Comparison of ENCODE assay signal across 20 mouse cellular contexts in genomic region chr1:127340296-127340695, GRCm38 (mm10).
DNase-seq lines count a peak whose midpoint lies in the region; TF ChIP-seq lines count a peak whose summit lies in the region.
"Had no signal": no experiment of that assay in that cellular context is flagged by ENCODE, and none has a peak within 500 bp of the region (broad histone marks: within the 10 kb centered on the region; RNA-seq: fewer than 3 reads in every experiment).

No protein-coding gene starts in this region.

- no peaks in the 10 kb centered on the region for H3K36me3 ChIP-seq in heart, adult 2 months (ENCODE audit: control insufficient read depth, insufficient read depth, low read length)
- H3K36me3 ChIP-seq: embryonic facial prominence, embryonic 15.5 days; forebrain, embryonic 10.5 days; heart, embryonic 12.5 days; hindbrain, embryonic 12.5 days had no signal

- TF ChIP-seq EP300 in heart, adult 2 months (IDR thresholded peaks at IDR 0.05; ENCODE audit: insufficient read depth, low read depth, low read length) = no peak

- peak; percentile 85 for DNase-seq in heart, adult 11 months
- DNase-seq in heart, adult 2 months = no peak
- peak; percentile 34 for DNase-seq in cerebellum, adult 18-20 months
- peak; percentile 51 for DNase-seq in cerebellum, adult 9-10 months
- peak; percentile 22 to 43 for DNase-seq in cerebellum, postnatal 25 days
- DNase-seq in natural killer cell, adult 2 months (ENCODE audit: low spot score in 2 of 2) = no peak
- DNase-seq in embryo, embryonic 10 days (ENCODE audit: low spot score) = no peak
- DNase-seq: adrenal gland, adult 2 months; adrenal gland, postnatal 25 days; embryo, embryonic 11 days; gastrocnemius, postnatal 10 days; heart, postnatal 36 days; kidney, adult 11 months; kidney, adult 9 months had no signal

- H3K27me3 ChIP-seq in heart, adult 2 months (ENCODE audit: control insufficient read depth, insufficient read depth, low read length) = no peaks in the 10 kb centered on the region
- H3K27me3 ChIP-seq: embryonic facial prominence, embryonic 15.5 days; heart, embryonic 12.5 days; hindbrain, embryonic 12.5 days had no signal

- H3K9ac ChIP-seq in heart, adult 2 months (ENCODE audit: low read depth, low read length) = no peak overlapping the region
- H3K9ac ChIP-seq: embryonic facial prominence, embryonic 15.5 days; heart, embryonic 12.5 days; hindbrain, embryonic 12.5 days had no signal

- no peak for TF ChIP-seq POLR2A in heart, adult 2 months (IDR thresholded peaks at IDR 0.05; ENCODE audit: insufficient read depth, low read depth, low read length)

- 75% methylated on average over 9 of the region's 9 CpGs for WGBS in heart, adult 2 months

- no peaks in the 10 kb centered on the region for H3K79me2 ChIP-seq in heart, adult 2 months (replicated peaks; ENCODE audit: control insufficient read depth, insufficient read depth, low read length)

- intact Hi-C loops in heart, adult 2 months (cut with DNase I) = no loop called here

- peaks cover 13% of the 10 kb centered on the region for H3K4me1 ChIP-seq in heart, adult 2 months (ENCODE audit: control insufficient read depth, insufficient read depth, low read length)

- H3K4me3 ChIP-seq in heart, adult 2 months = no peak overlapping the region
- H3K4me3 ChIP-seq: embryonic facial prominence, embryonic 15.5 days; erythroblast, embryonic 14.5 days; forebrain, embryonic 10.5 days; heart, embryonic 12.5 days; hindbrain, embryonic 12.5 days had no signal

- TF ChIP-seq CTCF in heart, adult 2 months (IDR thresholded peaks at IDR 0.05) = no peak

- no peak overlapping the region for H3K27ac ChIP-seq in heart, adult 2 months
- H3K27ac ChIP-seq: embryonic facial prominence, embryonic 15.5 days; forebrain, embryonic 10.5 days; hindbrain, embryonic 12.5 days; hindbrain, postnatal 0 days had no signal

Comparison
In these comparisons a context has a peak if more than half of its experiments do, and no peak if none do; other contexts are left out.
1. DNase-seq: peak in heart, adult 11 months (single experiment), cerebellum, adult 18-20 months (2 of 2), cerebellum, adult 9-10 months (single experiment) and cerebellum, postnatal 25 days (2 of 2); none in heart, adult 2 months (0 of 2), natural killer cell, adult 2 months (0 of 2) and embryo, embryonic 10 days (single experiment).